Mouse (Mus musculus): ENCODE data around the gene Shc1. TPM values are rescaled to one million over a fixed set of nuclear protein-coding genes. Genes with fewer than 3 reads are reported as not detected.

Shc1 gene
- total RNA-seq, 4 experiments from 2014 or later = 15.1 to 18.7 (median 17.3) TPM

DNA sequence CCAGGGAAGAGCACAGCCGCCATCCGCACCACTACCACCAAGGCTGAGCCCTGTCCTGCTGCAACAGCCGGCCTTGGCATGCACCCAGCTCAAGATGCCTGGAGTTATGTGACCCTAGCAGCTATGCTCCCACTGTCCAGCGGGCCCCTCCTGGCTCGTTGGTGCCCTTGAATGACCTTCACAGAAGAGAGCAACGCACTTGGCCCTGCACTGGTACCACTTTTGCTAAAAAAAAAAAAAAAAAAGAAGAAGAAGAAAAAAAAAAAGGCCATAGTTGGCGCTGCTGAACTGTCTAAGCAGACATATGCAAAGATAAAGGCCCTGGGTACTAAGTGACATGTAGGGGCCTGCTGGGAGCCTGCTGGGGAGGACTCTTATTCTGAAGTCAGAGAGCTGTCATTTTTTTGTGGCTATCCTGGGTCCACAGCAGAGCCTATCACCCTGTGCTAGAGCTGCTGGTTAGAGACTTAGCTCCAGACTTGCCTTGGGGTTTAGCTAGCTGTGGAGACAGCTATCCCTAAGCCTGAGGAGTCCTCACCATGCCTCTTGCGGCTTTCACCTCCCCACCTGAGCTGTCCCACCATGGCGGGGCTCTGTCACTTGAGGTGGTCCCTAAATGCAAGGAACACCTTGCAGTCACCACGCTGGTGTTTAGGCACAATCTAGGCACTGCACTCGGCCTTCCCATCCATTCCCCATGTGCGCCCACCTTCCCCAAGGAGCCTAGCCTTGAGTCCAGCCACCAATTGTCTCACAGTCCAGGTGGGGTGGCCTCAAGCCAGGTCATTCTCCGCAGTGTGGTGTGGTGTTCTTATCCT lies 30.7 kb downstream of the Shc1 start:
- DNase-seq (ENCODE audit: low spot score in 2 of 2) = no peak

- DNase-seq (ENCODE audit: low spot score in 2 of 2) = peak in 1 of 2 experiments; percentile 47
Observed at GRCm38 (mm10) chr3:89449541-89449940, 31.3 kb downstream of the Shc1 start.

GRCm38 (mm10) chr3:89451916-89452315 lies 33.7 kb downstream of the Shc1 start:
- no peak for DNase-seq (ENCODE audit: low spot score in 2 of 2)

DNA sequence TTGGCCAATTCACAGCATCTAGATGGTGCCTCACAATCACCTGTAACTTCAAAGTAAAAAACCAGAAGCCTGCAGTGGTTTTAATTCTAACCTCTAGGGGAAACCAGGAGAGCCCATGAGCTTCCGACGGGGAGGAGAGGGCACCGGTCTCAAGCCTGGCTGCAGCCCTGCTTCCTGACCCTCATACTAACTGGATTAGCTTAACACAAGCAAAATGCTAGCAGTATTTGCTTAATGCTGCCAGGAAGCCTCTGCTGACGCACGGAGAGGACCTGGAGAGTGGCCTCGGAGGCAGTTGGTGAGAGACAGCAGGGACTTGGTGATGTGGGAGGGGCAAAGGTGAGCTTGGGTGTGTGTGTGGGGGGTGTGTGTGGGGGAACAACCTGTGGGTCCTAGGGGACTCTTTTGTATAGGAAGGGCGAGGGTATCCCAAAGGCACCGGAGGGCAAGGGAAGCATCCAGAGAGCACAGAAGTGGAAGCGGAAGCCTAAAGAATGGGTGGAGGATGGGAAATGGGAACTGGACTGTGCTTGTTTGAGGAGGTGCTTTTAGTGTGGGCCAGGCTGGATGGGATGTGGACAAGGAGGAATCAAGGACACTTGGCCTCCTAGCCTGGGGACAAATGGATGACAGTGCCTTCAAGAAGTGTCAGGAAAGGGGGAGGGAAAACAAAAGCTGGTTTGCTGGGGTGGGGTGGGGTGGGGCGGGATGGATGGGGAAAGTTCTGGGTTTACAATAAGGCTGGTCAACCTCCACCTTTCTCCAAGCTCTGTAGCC lies 36.3 kb downstream of the Shc1 start, which contains the start of gene Pmvk:
Gene Pmvk, plus strand, starts transcription at position 141 of the 777 bp plus-strand sequence.
- no peak for DNase-seq (ENCODE audit: low spot score in 2 of 2)

DNA sequence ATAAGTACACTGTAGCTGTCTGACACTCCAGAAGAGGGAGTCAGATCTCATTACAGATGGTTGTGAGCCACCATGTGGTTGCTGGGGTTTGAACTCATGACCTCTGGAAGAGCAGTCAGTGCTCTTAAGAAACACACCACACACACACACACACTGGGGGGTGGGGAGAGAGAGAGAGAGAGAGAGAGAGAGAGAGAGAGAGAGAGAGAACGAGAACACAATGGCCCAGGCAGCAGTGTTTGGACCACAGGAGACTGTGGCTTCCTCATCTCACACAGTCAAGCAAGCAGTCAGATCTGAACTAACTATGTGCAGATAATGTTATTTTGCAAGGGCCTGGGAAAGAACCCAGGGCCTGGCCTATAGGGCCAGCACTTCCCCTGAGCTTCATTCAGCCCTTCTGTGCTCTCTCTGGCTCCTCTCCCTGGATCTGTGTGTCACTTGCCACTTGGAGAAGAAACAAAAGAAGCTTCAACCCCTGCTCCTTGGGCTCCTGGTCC lies 37.6 kb downstream of the Shc1 start:
- no peak for DNase-seq (ENCODE audit: low spot score in 2 of 2)

GRCm38 (mm10) chr3:89456726-89457665 lies 38.8 kb downstream of the Shc1 start:
- DNase-seq (ENCODE audit: low spot score in 2 of 2) = no peak

- peak in 1 of 2 experiments; percentile 37 for DNase-seq (ENCODE audit: low spot score in 2 of 2)
Observed at GRCm38 (mm10) chr3:89458372-89458964, 40.2 kb downstream of the Shc1 start.

DNA sequence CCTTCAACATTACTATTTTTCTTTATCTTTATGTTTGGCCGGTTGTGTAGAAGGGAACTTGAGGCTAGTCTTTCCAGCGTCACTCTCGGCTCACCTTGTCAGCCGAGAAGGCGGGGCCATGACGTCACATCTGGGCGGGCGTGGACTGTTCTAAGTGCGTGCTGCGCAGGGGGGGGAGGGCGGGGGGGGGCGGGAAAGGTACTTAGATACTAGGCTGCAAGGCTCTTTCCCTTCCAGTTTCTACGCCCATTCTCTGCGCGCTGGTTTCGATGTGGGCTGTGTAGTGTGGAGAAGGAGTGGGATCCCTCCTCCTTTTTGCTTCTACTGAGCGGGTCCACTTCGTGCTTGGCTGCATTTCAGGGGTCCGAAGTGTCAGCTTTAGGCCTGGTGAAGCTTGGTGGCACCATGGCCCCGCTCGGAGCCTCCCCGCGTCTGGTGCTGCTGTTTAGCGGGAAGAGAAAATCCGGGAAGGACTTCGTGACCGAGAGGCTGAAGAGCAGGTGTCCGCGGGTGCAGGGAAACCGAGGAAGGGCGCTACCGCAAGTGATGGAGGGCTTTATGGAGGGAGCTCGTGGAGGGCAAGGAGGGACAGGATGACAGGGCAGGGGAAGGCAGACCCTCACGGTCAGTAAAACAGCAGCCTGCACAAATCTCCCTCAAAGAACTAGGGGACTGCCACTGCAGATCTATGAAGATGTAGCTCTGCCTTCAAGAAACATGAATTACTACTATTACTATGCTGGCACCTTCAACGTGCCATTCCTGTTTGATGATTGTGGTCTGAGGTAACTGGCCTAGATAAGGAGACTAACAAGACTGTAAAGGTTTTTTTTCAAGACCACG lies 40.9 kb downstream of the Shc1 start:
- DNase-seq (ENCODE audit: low spot score in 2 of 2) = peak; percentile 83 to 84

DNA sequence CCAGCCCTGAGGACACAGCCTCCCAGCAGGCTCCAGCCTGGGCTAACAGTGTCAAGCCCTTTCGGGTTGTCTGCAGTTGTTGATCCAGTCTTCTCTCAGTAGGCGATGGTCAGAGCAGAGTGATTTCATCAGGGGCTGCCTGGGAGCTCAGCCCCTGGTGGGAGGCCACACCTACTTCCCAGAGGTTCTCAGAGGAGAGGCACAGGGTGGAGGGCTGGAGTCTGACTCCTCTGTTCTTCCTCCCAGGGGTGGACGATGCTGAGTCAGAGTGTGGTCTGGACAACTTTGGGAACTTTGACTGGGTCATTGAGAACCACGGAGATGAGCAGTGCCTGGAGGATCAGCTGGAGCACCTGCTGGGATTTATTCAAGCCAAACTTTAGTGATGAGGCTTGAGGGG lies 50.0 kb downstream of the Shc1 start:
- DNase-seq (ENCODE audit: low spot score in 2 of 2) = no peak

DNA sequence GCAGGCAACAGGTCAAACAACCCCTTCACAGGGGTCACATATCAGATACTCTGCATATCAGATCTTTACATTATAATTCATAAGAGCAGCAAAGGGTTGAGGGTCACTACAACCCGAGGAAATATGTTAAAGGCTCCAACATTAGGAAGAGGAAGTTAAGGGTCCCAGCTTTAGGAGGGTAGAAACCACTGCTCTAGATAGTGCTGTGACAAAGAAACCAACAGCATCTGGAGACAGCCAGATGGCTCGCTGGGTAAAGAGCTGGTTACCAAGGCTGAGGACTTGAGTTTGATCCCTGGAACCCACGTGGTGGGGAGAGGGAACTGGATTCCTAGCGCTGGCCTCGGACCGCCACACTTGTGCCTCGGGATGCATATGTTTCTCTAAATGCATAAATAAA lies 54.0 kb downstream of the Shc1 start:
- DNase-seq (ENCODE audit: low spot score in 2 of 2) = no peak

- no peak for DNase-seq (ENCODE audit: low spot score in 2 of 2)
Observed at GRCm38 (mm10) chr3:89473838-89474237, 55.6 kb downstream of the Shc1 start.

DNA sequence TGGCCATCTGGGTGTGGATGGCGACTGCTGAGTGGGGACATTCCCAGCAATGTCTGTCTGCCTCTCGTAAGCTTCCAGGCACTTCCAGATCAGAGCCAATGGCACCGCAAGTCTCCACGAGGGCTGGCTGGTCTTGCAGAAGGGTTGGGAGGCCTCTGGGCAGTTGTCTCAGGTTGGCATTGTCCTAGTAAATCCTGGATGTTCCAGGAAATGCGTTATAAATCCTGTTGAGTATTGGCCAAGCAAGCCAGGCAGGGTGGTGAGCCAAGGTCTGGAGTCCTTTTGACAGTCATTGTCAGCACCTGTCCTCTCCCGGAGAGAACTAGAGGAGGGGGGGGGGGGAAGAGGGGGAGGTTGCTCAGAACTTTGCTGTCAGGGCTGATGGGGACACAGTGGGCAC lies 60.8 kb downstream of the Shc1 start:
- no peak for DNase-seq (ENCODE audit: low spot score in 2 of 2)

Other genes with a start within 250 kb of the Shc1 start
- 10 to 100 TPM; 58.5 to 69.8 (median 63.9) TPM for gene Scamp3, start 241.0 kb upstream of the Shc1 start, total RNA-seq (2022)
- gene Fam189b, start 235.3 kb upstream of the Shc1 start, total RNA-seq (2022) = 10 to 100 TPM; 47.2 to 58.2 (median 52.3) TPM
- gene Gba, start 215.5 kb upstream of the Shc1 start, total RNA-seq (2022) = 10 to 100 TPM; 52.5 to 62.4 (median 56.1) TPM
- gene Thbs3, start 203.3 kb upstream of the Shc1 start, total RNA-seq (2022) = 10 to 100 TPM; 14.2 to 24.3 (median 22.2) TPM
- gene Mtx1, start 191.4 kb upstream of the Shc1 start, total RNA-seq (2022) = 100 to 1,000 TPM in 2 of 4 experiments, 10 to 100 TPM in 2; 95.4 to 105 (median 99.8) TPM
- 1 to 10 TPM in 1 of 4 experiments, under 1 TPM in 3; 0.36 to 1.5 (median 0.67) TPM for gene Muc1, start 189.4 kb upstream of the Shc1 start, total RNA-seq (2022)
- gene Krtcap2, start 172.5 kb upstream of the Shc1 start, total RNA-seq (2022) = 10 to 100 TPM; 70.4 to 91.2 (median 83.7) TPM
- 10 to 100 TPM; 66.2 to 74.6 (median 68.4) TPM for gene Trim46, start 172.1 kb upstream of the Shc1 start, total RNA-seq (2022)
- gene Dpm3, start 159.1 kb upstream of the Shc1 start, total RNA-seq (2022) = 10 to 100 TPM; 51.6 to 64.2 (median 54.6) TPM
- gene Slc50a1, start 147.9 kb upstream of the Shc1 start, total RNA-seq (2022) = 10 to 100 TPM; 38.0 to 48.9 (median 45.5) TPM
- gene Efna1, start 137.3 kb upstream of the Shc1 start, total RNA-seq (2022) = 1 to 10 TPM; 5.6 to 8.8 (median 6.8) TPM
- gene Efna3, start 95.5 kb upstream of the Shc1 start, total RNA-seq (2022) = 10 to 100 TPM; 50.1 to 61.2 (median 55.3) TPM
- gene Efna4, start 80.4 kb upstream of the Shc1 start, total RNA-seq (2022) = under 1 TPM in 3 of 4 experiments, not detected in 1; 0.22 to 0.46 (median 0.30) TPM
- gene Adam15, start 68.4 kb upstream of the Shc1 start, total RNA-seq (2022) = 100 to 1,000 TPM; 104 to 122 (median 108) TPM
- gene Dcst2, start 56.5 kb upstream of the Shc1 start, total RNA-seq (2022) = under 1 TPM; 0.32 to 0.77 (median 0.42) TPM
- under 1 TPM in 1 of 4 experiments, not detected in 3; 0.61 TPM for gene Dcst1, start 53.2 kb upstream of the Shc1 start, total RNA-seq (2022)
- 10 to 100 TPM; 11.3 to 20.3 (median 15.8) TPM for gene Zbtb7b, start 23.7 kb upstream of the Shc1 start, total RNA-seq (2022)
- gene Lenep, start 15.7 kb upstream of the Shc1 start, total RNA-seq (2022) = 1 to 10 TPM; 3.9 to 5.8 (median 4.4) TPM
- 10 to 100 TPM; 30.8 to 39.9 (median 35.6) TPM for gene Flad1, start 6.6 kb upstream of the Shc1 start, total RNA-seq (2022)
- gene Cks1b, start 60 bp upstream of the Shc1 start, total RNA-seq (2022) = 1 to 10 TPM; 2.4 to 3.5 (median 2.8) TPM
- gene Pygo2, start 11.8 kb downstream of the Shc1 start, total RNA-seq (2022) = 10 to 100 TPM; 44.0 to 57.4 (median 48.8) TPM
- gene Pbxip1, start 18.3 kb downstream of the Shc1 start, total RNA-seq (2022) = 10 to 100 TPM; 33.6 to 51.4 (median 41.9) TPM
- gene Pmvk, start 36.1 kb downstream of the Shc1 start, total RNA-seq (2022) = 10 to 100 TPM; 29.0 to 37.4 (median 31.7) TPM
- 10 to 100 TPM; 20.8 to 25.7 (median 23.3) TPM for gene Kcnn3, start 101.7 kb downstream of the Shc1 start, total RNA-seq (2022)